In genomic region chr9:101689532-101690401, GRCm38 (mm10) we compare ENCODE assay signal across 8 mouse cellular contexts.
A peak's percentile ranks its signal among the peaks of the same experiment; 100 is the strongest.
DNase-seq lines count a peak whose midpoint lies in the region; ATAC-seq and TF ChIP-seq lines count a peak whose summit lies in the region.

No protein-coding gene starts in this region.

- no peaks in the 10 kb centered on the region for H3K4me1 ChIP-seq in embryonic fibroblast, embryonic 13.5 days (ENCODE audit: control insufficient read depth, insufficient read depth, low read length)
- no peaks in the 10 kb centered on the region for H3K4me1 ChIP-seq in heart, postnatal 0 days (ENCODE audit: control insufficient read depth, insufficient read depth)
- H3K4me1 ChIP-seq in liver, embryonic 14.5 days (replicated peaks; ENCODE audit: control insufficient read depth in 2 of 2, insufficient read depth in 2 of 2, low read length in 1 of 2), result no peaks in the 10 kb centered on the region

- no peak overlapping the region for H3K4me2 ChIP-seq in heart, postnatal 0 days (ENCODE audit: low read depth, low read length)
- H3K4me2 ChIP-seq in liver, embryonic 14.5 days (ENCODE audit: low read depth), result no peak overlapping the region

- H3K79me3 ChIP-seq in C2C12 (ENCODE audit: low read depth), result no peaks in the 10 kb centered on the region

- no peak overlapping the region for H3K4me3 ChIP-seq in C2C12 (ENCODE audit: insufficient read depth, poor library complexity, severe bottlenecking)
- H3K4me3 ChIP-seq in embryonic fibroblast, embryonic 13.5 days (ENCODE audit: insufficient read depth, low read length), result no peak overlapping the region
- no peak overlapping the region for H3K4me3 ChIP-seq in heart, postnatal 0 days (ENCODE audit: low read depth, low read length)
- no peak overlapping the region for H3K4me3 ChIP-seq in liver, embryonic 14.5 days (ENCODE audit: insufficient read depth in 1 of 2, low read depth in 2 of 2, low read length in 2 of 2)

- no peak for TF ChIP-seq POLR2A in brain, embryonic 14.5 days (IDR thresholded peaks at IDR 0.05; ENCODE audit: borderline replicate concordance, extremely low read depth, insufficient read depth, insufficient read length, poor library complexity, severe bottlenecking)
- no peak for TF ChIP-seq POLR2A in embryonic fibroblast, embryonic 13.5 days (IDR thresholded peaks at IDR 0.05; ENCODE audit: low read depth, low read length)

- H3K36me3 ChIP-seq in C2C12 (ENCODE audit: control insufficient read depth, insufficient read depth), result no peaks in the 10 kb centered on the region
- H3K36me3 ChIP-seq in heart, postnatal 0 days (replicated peaks; ENCODE audit: control insufficient read depth, insufficient read depth, low read length), result no peaks in the 10 kb centered on the region
- H3K36me3 ChIP-seq in liver, embryonic 14.5 days (replicated peaks; ENCODE audit: control insufficient read depth, insufficient read depth, low read depth), result no peaks in the 10 kb centered on the region

- no peak overlapping the region for H3K9ac ChIP-seq in heart, postnatal 0 days (replicated peaks; ENCODE audit: low read depth, low read length)
- H3K9ac ChIP-seq in liver, embryonic 14.5 days (replicated peaks), result no peak overlapping the region

- DNase-seq in brain, embryonic 14.5 days (ENCODE audit: low read depth), result peak; percentile 98
- peak; percentile 45 for DNase-seq in heart, postnatal 0 days (ENCODE audit: low spot score)
- DNase-seq in kidney, postnatal 4 days, result peak; percentile 94 to 96
- DNase-seq in liver, embryonic 14.5 days (ENCODE audit: low read depth in 3 of 3, low spot score in 3 of 3), result peak in 1 of 3 experiments; percentile 1
- peak; percentile 62 for DNase-seq in ovary, adult 18-20 months (ENCODE audit: low spot score)
- DNase-seq in thymus, postnatal 4 days, result peak; percentile 64

- no peak; the same call in 1 of the 2 replicates for ATAC-seq in heart, postnatal 0 days (ENCODE audit: insufficient read depth, low read depth)
- no peak for ATAC-seq in liver, embryonic 14.5 days (ENCODE audit: insufficient read depth)

- H3ac ChIP-seq in C2C12 (ENCODE audit: control insufficient read depth, insufficient read length, low read depth), result no peak overlapping the region

- H3K79me2 ChIP-seq in C2C12 (ENCODE audit: control insufficient read depth, insufficient read depth), result no peaks in the 10 kb centered on the region

- TF ChIP-seq CTCF in C2C12 (IDR thresholded peaks at IDR 0.05; ENCODE audit: control insufficient read depth, insufficient read depth, insufficient read length), result peak; percentile 83
- peak; percentile 97 for TF ChIP-seq CTCF in brain, embryonic 14.5 days (IDR thresholded peaks at IDR 0.05; ENCODE audit: borderline replicate concordance, extremely low read depth, insufficient read depth, insufficient read length)
- peak; percentile 92 for TF ChIP-seq CTCF in embryonic fibroblast, embryonic 13.5 days (IDR thresholded peaks at IDR 0.05; ENCODE audit: borderline replicate concordance, insufficient read depth, low read length)
- peak; percentile 88 for TF ChIP-seq CTCF in heart, postnatal 0 days (IDR thresholded peaks at IDR 0.05; ENCODE audit: low read depth)
- peak; percentile 81 for TF ChIP-seq CTCF in liver, embryonic 14.5 days (IDR thresholded peaks at IDR 0.05; ENCODE audit: low read depth)

- H3K27ac ChIP-seq in embryonic fibroblast, embryonic 13.5 days (ENCODE audit: insufficient read depth, low read length), result no peak overlapping the region
- H3K27ac ChIP-seq in heart, postnatal 0 days (ENCODE audit: low read depth), result no peak overlapping the region
- H3K27ac ChIP-seq in liver, embryonic 14.5 days, result no peak overlapping the region

- 15% methylated on average over 11 of the region's 11 CpGs for WGBS in heart, postnatal 0 days
- 15% methylated on average over 11 of the region's 11 CpGs for WGBS in liver, embryonic 14.5 days (ENCODE audit: insufficient replicate concordance)

- H3K9me3 ChIP-seq in heart, postnatal 0 days (replicated peaks; ENCODE audit: control insufficient read depth, low read length), result no peaks in the 10 kb centered on the region
- no peaks in the 10 kb centered on the region for H3K9me3 ChIP-seq in liver, embryonic 14.5 days (ENCODE audit: control insufficient read depth, low read length)

- peaks cover 8% of the 10 kb centered on the region for H3K27me3 ChIP-seq in C2C12 (ENCODE audit: control insufficient read depth, insufficient read depth, insufficient read length)
- H3K27me3 ChIP-seq in heart, postnatal 0 days (ENCODE audit: control insufficient read depth, insufficient read depth, low read length), result peaks cover 16% of the 10 kb centered on the region
- H3K27me3 ChIP-seq in liver, embryonic 14.5 days (ENCODE audit: control insufficient read depth, insufficient read depth, low read length), result no peaks in the 10 kb centered on the region

- TF ChIP-seq EP300 in heart, postnatal 0 days (IDR thresholded peaks at IDR 0.05; ENCODE audit: low read depth), result no peak
- no peak for TF ChIP-seq EP300 in liver, embryonic 14.5 days (IDR thresholded peaks at IDR 0.05; ENCODE audit: low read depth)

TF ChIP-seq in C2C12, 6 proteins besides CTCF, POLR2A, EP300 and RAD21:
- no peak for TF ChIP-seq MAX (IDR thresholded peaks at IDR 0.05)
